Mouse (Mus musculus) gastrocnemius, adult 8-10 months (tissue): ENCODE measurements around the gene Nup133. TPM values are rescaled to one million over a fixed set of nuclear protein-coding genes. Genes with fewer than 3 reads are reported as not detected.

Source experiments
- DNase-seq, 2 experiments: peaks; one replicate each; pipeline ENCODE4 v3.0.0; 2022; ENCODE audit warnings: low spot score in 2 of 2
- total RNA-seq, 4 experiments: library from RNA; stranded (reverse); gene quantifications; 2 replicates each; pipeline ENCODE4 v1.2.4; 2022

Nup133 gene
- total RNA-seq, 4 experiments from 2014 or later: 8.2 to 13.3 (median 11.2) TPM

DNA sequence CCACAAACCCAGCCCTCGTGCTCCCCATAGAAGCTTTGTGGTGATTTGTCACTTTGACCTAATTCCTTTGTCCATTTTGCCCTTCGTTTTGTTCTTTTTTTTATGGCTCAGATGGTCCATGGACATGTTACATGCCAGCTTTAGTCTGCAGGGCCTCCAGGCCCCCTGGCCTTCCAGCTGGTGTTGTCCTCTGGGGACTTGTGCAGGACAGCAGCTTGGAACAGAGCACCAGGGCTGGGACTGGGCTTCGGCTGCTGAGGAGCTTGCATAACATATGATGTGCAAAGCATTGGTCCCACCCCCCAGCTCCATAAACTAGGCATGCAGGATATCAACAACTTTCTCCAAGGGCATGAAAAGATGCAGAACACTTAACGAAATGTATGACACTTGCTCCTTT, 59.3 kb downstream of the Nup133 start:
- DNase-seq: no peak

DNA sequence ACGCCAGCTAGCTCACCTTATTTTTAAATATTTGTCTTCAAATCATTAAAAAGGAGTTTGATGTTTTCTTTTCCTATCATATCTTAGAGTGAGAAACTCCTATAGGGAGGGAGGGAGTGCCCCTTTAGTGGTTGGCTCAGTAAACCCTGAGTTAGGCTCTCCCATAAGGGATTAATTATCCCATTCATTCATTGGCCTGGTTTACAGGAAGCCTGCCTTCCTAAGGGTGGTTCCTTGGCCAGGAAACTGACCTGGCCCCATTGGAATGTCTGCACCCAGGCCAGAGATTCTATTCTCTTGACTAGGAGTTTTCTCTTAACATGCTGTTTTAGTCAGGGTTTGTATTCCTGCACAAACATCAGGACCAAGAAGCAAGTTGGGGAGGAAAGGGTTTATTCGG, 61.1 kb downstream of the Nup133 start:
- DNase-seq: no peak

DNA sequence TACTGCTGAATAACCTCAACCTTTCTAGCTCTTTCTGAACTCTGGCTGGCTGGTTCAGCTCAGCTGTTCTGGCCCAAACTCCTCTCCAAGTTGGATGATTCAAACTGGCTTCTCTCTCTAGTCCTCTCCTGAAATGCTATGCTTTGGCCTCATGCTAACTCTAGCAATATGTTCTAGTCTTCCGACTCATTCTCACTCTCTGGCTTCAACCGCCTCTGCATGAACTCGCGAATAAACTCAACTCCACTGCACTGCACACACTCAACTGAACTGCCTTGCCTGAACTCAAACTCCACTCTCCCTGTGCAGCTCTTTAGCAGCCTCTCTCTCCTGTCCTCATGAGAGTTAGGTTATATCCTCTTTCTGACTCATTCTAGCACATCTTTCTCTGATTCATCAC, 61.9 kb downstream of the Nup133 start:
- no peak for DNase-seq

DNA sequence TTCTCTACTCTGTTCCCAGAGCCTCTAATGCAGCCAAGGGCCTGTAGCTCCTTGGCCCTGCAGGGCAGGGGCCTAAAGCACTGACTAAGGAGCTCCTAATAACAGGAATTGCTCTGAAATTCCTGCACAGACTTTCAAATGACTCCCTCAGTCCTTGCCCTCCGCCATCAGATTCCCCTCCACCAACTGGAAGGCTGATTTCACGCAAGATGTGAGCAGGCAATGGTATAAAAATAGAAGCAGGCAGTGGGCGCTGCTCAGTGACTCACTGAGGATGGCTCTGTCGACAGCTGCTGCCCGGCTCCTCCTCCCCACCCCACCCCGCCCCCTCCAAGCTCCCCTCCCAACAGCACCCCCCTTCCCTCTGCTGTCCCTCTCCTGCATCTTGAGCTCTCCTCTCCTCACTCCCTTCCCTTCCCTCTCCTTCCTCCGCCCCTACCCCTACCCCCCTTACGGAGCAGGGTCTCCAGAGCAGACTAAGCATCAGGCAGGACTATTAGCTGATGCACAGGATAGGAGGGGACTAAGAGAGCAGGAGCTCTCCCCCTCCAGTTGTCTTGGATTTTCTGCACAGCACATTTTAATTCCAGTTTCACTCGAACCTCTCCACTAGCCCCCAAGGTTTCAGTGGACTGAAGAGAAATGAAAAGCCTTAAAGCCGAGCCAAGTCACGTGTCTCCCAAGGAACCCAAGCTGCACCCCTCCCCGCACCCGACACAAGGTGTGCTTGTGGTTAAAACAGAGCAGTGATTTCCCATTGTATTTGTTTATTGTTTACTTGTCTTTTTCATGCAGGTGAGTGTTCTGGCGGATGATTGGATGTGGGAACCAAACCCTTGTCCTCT, 64.1 kb downstream of the Nup133 start:
- DNase-seq: peak in 1 of 2 experiments; percentile 52

DNA sequence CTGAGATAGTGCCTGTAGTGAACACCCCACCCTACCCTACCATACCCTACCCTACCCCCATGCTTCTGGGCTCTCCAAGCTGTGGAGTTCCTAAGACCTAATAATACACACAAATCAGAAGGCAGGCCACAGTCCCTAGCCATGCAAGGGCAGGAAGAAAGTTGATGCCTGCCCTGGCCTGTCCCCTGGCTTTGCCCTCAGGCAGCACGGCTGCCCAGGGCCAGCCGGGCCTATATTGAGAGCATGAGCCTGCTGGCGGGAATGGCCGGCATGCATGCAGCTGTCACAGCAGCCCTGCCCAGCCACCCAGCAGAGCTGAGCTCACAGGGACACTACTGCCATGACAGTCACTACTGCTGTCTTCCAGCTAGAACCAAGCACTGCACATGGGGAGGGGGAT, 66.0 kb downstream of the Nup133 start:
- DNase-seq: peak; percentile 81 to 90

DNA sequence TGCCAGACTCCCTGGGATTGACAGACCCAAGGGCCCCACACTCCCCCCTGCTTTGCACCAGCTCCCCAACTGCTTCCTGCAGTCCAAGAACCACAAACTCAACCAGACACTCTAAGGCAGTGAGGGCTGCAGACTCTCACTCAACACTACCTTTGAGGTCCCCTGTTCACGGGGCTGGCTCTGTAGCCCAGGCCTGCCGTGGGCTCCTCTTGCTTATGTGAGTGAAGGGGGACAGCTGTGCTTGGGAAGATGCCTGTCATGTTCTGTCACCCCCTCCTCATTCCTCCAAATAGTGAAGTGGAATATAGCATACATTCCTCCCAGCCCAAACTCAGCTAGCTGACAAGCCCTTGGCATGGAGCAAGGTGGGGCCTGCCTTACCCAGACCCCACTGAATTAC, 66.7 kb downstream of the Nup133 start:
- DNase-seq: no peak

DNA sequence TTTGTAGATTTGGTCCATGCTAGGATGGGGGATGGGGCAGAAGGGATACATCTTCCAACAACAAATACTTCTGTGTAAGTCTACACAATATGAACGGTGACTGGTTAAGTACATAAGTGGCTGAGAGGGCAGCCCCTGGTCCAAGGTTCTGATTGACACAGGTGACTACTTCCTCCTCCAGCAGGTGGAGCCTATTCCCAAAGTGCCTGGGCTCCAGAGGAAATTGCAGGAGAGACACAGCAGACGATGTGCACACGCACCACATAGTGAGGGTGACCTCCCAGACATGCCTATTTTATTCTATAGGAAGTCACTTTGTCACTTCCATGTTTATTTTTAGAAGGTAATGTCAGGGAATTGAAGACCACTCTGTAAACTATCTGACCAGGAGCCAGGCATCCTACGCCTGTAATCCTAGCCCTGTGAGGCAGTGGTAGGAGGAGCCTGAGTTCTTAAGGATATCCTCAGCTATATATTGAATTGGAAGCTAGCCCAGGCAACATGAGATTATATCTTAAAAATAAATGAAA, 68.2 kb downstream of the Nup133 start:
- DNase-seq: no peak

DNA sequence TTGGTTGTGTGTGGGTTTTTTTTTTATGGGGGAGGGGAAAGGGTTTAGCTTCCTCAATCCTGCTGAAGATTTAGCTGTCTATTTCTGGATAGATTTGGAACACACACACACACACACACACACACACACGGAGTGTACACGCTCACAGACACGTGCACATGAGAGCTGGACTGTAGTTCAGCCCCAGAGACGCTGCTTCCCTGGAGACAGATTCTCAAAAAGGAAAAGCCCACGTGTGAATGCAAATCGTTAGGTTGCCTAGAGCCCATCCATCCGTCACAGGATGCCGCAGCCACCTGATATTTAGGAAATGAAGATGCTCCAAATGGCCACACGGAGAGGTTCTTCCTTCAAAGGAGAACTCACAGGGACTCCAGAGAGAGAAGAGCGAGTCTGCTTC, 68.8 kb downstream of the Nup133 start:
- no peak for DNase-seq

DNA sequence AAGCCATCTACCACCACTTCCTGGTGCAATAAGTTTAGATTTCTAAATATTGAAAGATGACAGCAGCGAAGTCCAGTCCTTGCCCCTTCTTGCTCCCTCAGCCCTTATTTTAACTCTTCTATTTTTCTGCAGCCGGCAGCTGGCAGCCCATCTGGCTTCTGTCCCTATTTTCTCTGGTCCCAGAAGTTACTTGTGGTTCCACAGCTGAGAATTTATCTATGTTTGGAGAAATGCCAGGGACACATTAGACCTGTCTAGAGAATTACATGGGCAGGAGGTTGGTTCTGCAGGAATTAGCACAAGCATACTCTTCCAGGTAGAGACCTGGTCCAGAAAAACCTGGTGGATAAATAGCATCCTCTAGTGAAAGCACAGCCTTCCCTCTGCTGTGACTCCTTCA, 71.2 kb downstream of the Nup133 start:
- no peak for DNase-seq

DNA sequence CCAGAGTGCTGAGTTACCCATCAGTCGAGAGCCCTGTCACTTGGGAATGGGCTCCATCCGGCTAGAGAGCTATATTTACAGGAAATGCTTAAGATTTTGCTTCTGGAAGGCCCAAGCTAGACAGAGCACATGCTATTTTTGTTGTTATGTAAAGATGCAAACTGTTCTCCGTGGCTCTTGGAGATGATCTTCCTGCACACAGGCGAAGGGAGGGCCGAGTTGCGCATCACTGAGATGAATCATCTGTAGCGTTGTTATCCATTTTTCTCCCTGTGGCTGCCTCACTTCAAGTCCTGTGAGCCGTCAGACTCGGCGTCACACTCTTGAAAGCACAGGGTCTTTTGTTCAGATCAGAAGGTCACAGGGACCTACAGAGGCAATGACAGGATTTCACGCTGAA, 74.7 kb downstream of the Nup133 start:
- DNase-seq: no peak

DNA sequence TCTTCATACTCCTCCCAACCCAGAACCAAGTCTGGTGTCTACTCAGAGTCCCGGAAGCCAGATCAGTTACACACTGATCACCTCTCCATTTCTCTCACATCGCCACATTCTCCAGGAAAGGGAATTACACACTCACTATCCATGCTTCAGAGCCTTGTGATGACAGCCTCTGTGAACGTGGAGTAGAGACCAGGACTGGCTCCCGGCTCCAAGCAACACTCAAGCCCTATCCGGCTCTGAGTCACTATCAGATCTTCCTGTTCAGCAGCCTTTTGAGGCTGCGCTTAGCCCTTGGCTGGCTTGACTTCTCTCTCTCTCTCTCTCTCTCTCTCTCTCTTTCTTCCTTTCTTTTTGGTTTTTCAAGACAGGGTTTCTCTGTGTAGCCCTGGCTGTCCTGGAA, 75.7 kb downstream of the Nup133 start:
- DNase-seq: no peak

DNA sequence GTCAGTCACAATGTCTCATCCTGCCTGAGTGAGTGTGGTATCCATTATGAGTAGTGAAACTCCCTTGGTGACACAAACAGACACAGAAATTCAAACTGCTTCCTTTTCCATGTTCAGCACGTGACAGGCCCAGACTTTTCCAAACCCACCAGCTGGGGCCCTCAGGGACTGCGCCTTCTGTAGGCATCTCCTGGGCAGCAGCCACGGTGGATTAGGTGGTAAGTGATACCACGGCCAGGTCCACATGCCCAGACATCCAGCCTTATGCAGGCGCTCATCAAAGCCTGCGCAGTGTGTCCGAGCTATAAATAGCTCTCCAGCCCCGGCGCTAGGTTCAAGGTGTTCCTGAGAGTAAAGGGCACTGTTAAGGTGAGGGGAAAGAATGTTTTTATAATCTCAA, 77.0 kb downstream of the Nup133 start:
- peak; percentile 75 to 86 for DNase-seq

DNA sequence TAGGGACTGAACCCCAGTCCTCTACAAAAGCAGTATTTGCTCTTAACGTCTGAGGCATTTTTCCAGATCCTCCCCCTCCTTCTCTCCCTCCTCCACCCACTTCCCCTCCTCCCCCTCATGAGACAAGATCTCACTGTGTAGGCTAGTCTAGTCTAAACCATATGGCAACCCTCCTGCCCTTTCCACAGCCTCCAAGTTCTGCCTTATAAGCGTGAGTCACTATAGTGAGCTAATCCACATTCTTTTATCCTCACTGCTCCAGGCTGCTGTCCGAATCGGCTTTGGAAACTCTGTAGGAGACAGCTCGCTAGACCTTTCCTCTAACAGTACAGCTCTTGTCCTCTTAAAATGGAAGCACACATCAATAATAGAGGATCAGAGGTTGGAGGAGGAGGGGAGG, 82.1 kb downstream of the Nup133 start:
- no peak for DNase-seq

DNA sequence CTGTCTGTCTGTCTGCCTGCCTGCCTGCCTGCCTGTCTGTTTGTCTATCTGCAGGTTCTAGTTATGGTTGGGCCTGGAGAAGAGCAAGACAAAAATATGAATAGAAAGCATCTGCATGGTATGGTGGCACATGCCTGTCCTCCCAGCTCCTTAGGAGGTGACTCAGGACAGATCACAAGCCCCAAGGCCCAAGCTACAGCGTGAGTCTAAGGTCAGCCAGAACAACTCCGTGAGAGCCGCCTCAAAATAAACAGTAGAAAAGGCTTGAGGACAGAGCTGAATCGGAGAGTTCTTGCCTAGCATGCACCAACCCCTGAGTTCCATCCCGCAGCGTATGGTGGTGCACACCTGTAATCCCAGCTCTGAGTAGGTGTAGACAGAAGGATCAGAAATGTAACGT, 83.3 kb downstream of the Nup133 start:
- DNase-seq: no peak

DNA sequence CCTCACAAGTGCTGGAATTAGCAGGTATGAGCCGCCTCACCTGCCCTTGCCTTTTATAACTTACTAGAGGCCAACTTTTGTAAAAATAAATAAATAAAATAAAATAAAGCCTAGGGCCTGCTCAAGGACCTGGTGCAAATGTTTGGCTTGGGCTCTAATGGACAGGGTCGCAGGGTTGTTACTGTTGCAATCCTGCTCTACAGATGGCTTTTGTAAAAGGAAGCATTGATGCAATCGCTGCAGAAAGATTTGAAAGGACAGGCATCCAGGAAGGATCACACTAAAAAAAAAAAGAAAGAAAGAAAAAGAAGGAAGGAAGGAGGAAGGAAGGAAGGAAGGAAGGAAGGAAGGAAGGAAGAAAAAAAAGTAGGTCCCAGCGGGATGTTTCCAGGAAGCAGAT, 88.7 kb downstream of the Nup133 start:
- DNase-seq: no peak

DNA sequence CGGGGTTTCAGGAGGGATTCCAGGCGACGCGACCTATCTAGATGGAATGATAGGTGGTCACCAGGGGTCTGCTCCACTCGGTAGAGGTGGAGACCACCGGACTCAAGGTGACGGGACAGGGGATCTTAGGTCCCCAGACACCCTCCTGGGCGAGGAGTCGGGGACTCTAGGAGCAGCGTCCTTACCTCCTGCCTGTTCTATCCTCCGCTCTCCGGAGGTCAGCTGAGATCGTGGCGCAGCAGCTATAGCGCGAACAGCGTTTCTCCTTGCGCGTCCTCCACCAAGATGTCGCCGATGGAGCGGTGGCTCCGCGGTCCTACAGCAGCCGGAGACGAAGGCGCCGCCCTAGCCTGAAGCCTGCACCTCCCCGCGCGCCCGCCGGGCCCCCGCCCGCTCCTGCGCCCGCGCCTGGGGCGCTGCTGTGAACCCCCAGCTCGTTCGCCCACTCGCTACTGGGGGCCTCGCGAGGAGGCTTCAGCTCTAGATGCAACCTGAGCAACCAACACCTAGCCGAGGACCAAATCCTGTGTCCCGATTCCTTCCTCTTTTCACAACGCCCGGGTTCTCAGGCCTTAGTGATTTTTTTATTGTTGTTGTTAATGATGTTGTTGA, 89.3 kb downstream of the Nup133 start, which contains the start of gene Ccsap:
Ccsap (minus strand) TSS at position 562 of the 612 bp plus-strand sequence.
- peak in 1 of 2 experiments; percentile 34 for DNase-seq

DNA sequence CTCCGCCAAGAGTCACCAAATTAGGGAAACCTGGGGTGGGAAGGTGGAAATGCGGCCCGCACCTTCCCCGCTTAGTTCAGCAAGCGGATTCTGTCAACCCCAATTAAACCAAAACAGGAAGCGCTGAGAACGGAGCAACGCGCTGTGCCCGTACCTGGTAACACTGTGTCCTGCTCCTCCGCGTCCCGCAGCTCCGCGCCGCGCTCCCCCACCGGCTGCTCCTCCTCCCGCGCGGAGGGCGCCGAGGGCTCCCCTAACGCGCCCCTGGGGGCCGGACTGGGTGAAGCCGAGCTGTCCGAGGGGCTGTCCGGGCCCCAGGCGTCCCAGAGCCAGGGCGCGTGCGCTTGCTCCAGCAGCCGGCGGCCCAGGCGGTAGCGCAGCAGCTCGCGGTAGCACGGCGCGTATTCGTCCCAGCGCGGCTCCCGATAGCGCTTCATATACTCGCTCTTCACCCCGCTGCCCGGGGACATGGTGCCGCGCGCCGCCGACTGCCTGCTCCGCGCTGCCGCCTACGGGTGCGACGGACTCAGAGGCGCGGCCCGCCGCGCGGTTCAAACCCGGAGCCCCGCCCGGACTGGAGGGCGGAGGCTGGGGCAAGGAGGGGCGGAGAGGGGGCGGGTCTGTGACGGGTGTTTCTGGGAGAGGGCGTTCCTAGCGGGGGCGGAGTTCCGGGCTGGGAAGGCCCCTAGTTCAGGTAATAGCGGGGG, 90.0 kb downstream of the Nup133 start:
- peak; percentile 83 to 86 for DNase-seq

DNA sequence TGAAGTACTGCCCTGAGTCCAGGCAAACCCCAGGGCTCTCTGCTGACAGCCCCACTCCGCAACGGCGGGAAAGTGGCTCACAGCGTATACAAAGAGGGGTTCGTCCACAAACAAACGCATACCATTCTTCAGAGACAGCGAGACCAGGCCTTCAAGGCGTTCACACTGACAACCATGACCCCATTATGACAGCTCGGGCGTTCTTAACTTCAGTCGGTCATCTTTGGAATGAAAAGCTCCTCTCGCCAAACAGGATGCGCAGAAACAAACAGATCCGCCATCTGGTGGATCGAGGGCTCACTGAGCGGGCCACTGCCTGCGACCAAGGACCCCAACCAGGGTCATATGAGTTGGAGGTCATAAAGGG, 90.5 kb downstream of the Nup133 start:
- DNase-seq: no peak

DNA sequence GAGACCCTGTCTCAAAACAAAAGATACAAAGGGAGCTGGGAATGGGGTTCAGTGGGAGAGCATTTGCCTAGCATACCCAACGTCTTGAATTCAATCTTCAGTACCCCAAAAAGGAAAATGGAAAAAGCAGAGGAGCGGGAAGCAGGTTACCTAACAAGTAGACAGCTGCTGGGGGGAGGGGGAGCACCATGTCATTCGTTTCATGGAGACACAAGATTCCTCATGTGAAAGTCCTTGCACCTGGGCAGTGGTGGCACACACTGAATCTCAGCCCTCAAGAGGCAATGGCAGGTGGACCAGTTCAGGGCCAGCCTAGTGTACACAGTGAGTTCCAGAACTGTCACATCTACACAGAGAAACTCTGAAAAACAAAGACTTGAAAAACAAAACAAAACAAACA, 91.7 kb downstream of the Nup133 start:
- no peak for DNase-seq

DNA sequence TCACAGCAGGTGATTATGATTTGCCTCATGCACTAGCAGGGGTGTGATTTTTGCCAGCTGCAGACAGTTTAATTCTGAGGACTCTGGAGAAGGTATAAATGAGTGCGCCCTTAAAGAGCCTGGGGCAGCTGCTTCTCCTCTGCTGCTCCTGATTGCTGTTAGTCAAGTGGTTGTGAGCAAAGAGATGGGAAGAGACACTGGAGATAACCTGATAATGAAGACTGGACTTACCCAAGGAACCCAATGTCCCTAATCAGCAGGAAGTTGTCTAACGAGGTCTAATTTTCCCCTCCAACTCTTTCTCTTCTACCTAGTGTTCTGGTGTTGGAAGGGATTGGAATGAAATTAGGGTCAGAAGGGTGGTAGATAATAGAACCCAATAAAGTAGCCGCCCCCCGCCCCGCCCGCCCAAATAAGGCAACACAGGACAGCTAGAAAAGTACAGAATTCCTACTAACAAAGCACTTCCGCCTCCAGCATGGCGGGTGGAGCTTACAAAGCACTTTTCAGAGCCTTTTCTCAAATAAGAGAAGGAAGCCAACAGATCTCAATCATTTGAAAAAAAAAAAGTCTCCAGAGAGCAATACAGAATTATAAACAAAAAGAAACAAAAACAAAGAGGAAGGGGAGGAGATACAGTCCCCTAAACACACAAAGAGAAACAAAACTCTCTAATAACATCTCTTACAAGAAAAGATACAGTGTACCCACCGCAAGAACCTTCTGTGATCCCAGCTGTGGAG, 94.2 kb downstream of the Nup133 start:
- DNase-seq: no peak

DNA sequence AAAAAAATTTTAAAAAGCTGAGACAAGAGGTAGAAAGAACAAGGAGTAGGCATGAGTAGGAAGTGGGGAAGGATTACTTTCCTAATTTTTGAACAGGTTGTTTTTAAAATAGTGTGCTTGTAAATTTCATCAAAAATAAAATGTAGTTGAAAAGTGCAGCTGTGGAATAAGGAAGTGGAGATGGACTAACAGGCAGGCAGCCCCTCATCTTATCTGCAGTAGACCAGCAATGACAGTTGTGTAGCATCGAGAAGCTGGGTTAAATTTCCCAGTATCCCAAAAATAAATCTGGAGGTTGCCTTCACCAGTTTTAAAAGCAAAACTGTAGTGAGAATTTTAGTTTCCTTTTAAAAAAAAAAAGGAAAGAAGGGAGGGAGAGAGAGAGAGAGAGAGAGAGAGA, 94.8 kb downstream of the Nup133 start:
- no peak for DNase-seq

DNA sequence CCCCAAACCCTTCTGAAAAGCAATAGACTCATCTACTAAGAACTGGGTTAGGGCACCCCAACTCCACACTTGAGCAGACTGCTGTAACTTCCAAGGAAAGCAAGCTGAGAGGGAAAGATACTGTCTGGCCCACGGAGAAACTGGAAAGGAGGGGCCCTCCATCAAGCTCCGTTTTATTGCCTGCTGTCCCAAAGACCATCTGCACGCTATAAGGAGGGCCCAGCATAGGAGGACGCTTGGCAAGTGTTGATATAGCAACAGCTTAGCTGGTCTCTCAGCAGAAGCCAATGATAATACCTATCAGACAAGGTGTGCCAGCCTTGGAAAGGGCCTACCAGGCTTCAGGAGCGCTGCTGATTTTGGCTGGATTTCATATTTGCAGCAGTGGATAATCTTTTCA, 97.5 kb downstream of the Nup133 start:
- DNase-seq: no peak
